Mouse (Mus musculus): ENCODE results near the gene Rab35. TPM values are rescaled to one million over a fixed set of nuclear protein-coding genes. Genes with fewer than 3 reads are reported as not detected.

The Rab35 gene
- total and polyA plus RNA-seq, 3 experiments: 33.8 to 62.2 (median 37.5) TPM

GRCm38 (mm10) chr5:115629672-115630071 lies 2.0 kb upstream of the Rab35 start:
- H3K9me3 ChIP-seq (replicated peaks; ENCODE audit: low read length): no peaks in the 10 kb centered on the region
- dilution Hi-C loops (cut with MboI; ENCODE audit: extremely low pct_ligation_motif_present, extremely low pct_unique_long_range_greater_than_20kb, low sequenced_read_pairs): no loop called here
- H3K4me2 ChIP-seq (ENCODE audit: insufficient read depth, low read depth, poor library complexity, severe bottlenecking): peak overlapping the region; percentile 68
- no peak for TF ChIP-seq HCFC1 (IDR thresholded peaks at IDR 0.05; ENCODE audit: low read depth, low read length)
- TF ChIP-seq MAZ (IDR thresholded peaks at IDR 0.05; ENCODE audit: low read depth, low read length): 0 out of 2 replicates have a peak, but pooled peaks have one; percentile 30
- 0 out of 2 replicates have a peak, but pooled peaks have one; percentile 47 for TF ChIP-seq KAT2A (IDR thresholded peaks at IDR 0.05; ENCODE audit: insufficient replicate concordance, low read length)
- TF ChIP-seq JUN (IDR thresholded peaks at IDR 0.05; ENCODE audit: insufficient read depth, low read depth, low read length): peak; percentile 47; the same call in 1 of the 2 replicates
- TF ChIP-seq BHLHE40 (IDR thresholded peaks at IDR 0.05; ENCODE audit: low read depth, low read length): peak; percentile 80
- no peak for TF ChIP-seq PAX5 (IDR thresholded peaks at IDR 0.05; ENCODE audit: low read length)
- no peak for TF ChIP-seq UBTF (IDR thresholded peaks at IDR 0.05; ENCODE audit: low read depth, low read length)
- TF ChIP-seq ETS1 (conservative IDR thresholded peaks at IDR 0.05; ENCODE audit: low read depth, low read length): peak; percentile 78
- TF ChIP-seq MYC (IDR thresholded peaks at IDR 0.05; ENCODE audit: low read depth, low read length): 0 out of 2 replicates have a peak, but pooled peaks have one; percentile 50
- no peak; the same call in 1 of the 2 replicates for TF ChIP-seq CHD1 (IDR thresholded peaks at IDR 0.05; ENCODE audit: low read depth, low read length)
- TF ChIP-seq E2F4 (IDR thresholded peaks at IDR 0.05; ENCODE audit: insufficient replicate concordance, low read depth, low read length): no peak
- TF ChIP-seq RCOR1 (conservative IDR thresholded peaks at IDR 0.05; ENCODE audit: low read depth, low read length): peak; percentile 58; the same call in 1 of the 2 replicates
- TF ChIP-seq TCF12 (IDR thresholded peaks at IDR 0.05; ENCODE audit: low read depth, low read length): peak; percentile 39; the same call in 1 of the 2 replicates
- peak; percentile 65; the same call in 1 of the 2 replicates for TF ChIP-seq SIN3A (IDR thresholded peaks at IDR 0.05; ENCODE audit: low read length)
- TF ChIP-seq JUND (conservative IDR thresholded peaks at IDR 0.05; ENCODE audit: low read depth, low read length): 0 out of 2 replicates have a peak, but pooled peaks have one; percentile 28
- no peak for TF ChIP-seq SMC3 (IDR thresholded peaks at IDR 0.05; ENCODE audit: low read depth, low read length)
- TF ChIP-seq EP300 (IDR thresholded peaks at IDR 0.05; ENCODE audit: low read length): peak; percentile 83
- TF ChIP-seq IRF4 (IDR thresholded peaks at IDR 0.05; ENCODE audit: low read depth, low read length): peak; percentile 87
- TF ChIP-seq MAFK (IDR thresholded peaks at IDR 0.05; ENCODE audit: insufficient replicate concordance, low read length): no peak
- no peak for TF ChIP-seq ZC3H11A (IDR thresholded peaks at IDR 0.05; ENCODE audit: low read depth, low read length)
- no peak for TF ChIP-seq NELFE (IDR thresholded peaks at IDR 0.05; ENCODE audit: low read depth, low read length)
- peak; percentile 72; the same call in 1 of the 2 replicates for TF ChIP-seq MEF2A (IDR thresholded peaks at IDR 0.05; ENCODE audit: borderline replicate concordance, low read depth, low read length)
- H3K27me3 ChIP-seq (replicated peaks): no peaks in the 10 kb centered on the region
- H3K4me3 ChIP-seq (replicated peaks in 1 of 3; ENCODE audit: low read depth in 2 of 3, low read length in 2 of 3, poor library complexity in 1 of 3): no peak overlapping the region
- H3K79me2 ChIP-seq (replicated peaks; ENCODE audit: control insufficient read depth, extremely low read depth, insufficient read depth, poor library complexity, severe bottlenecking): peaks cover 29% of the 10 kb centered on the region
- peaks cover 30 to 60% of the 10 kb centered on the region in 2 experiments for H3K4me1 ChIP-seq (ENCODE audit: control insufficient read depth in 1 of 2, insufficient read depth in 2 of 2)
- in situ Hi-C loops (cut with MboI; ENCODE audit: low pct_ligation_motif_present, low pct_unique_long_range_greater_than_20kb, low sequenced_read_pairs): no loop called here
- peak; percentile 75 for DNase-seq (ENCODE audit: extremely low read depth)
- no peak overlapping the region for H3K27ac ChIP-seq (ENCODE audit: insufficient read depth, low read depth)
- H3K9ac ChIP-seq (ENCODE audit: insufficient read depth, low read depth): no peak overlapping the region
- H3K36me3 ChIP-seq (replicated peaks in 1 of 2; ENCODE audit: control insufficient read depth in 1 of 2, insufficient read depth in 1 of 2, low read length in 1 of 2): peaks cover 0 to 9% of the 10 kb centered on the region in 2 experiments

All from CH12.LX (cell line).